Mouse (Mus musculus): Measurements from ENCODE around the gene Nudt19. TPM values are rescaled to one million over a fixed set of nuclear protein-coding genes. Genes with fewer than 3 reads are reported as not detected.

Nudt19 gene
- polyA plus RNA-seq (2014; fragmentation: Illumina TruSeq; extraction: RNeasy Lipid Tissue Mini Kit (QIAGEN cat#74804); ENCODE audit: insufficient read depth, low read depth, low replicate concordance), result 28.6 TPM

GRCm38 (mm10) chr7:35556205-35556603, at the start of gene Nudt19:
Gene Nudt19, minus strand, starts transcription at chr7:35556304.

GRCm38 (mm10) chr7:35586055-35586905, 30.2 kb upstream of the Nudt19 start, which contains the start of gene Ankrd27:
Gene Ankrd27, plus strand, starts transcription at chr7:35586244.

GRCm38 (mm10) chr7:35585191-35586054, 29.3 kb upstream of the Nudt19 start, which contains the start of gene Rgs9bp:
Gene Rgs9bp, minus strand, starts transcription at chr7:35585582.

GRCm38 (mm10) chr7:35537562-35537961, 18.5 kb downstream of the Nudt19 start, which contains the start of gene Tdrd12:
Gene Tdrd12, minus strand, starts transcription at chr7:35537745.

Other genes with a start within 250 kb of the Nudt19 start
- 5.9 TPM for gene Gpatch1, start 237.9 kb downstream of the Nudt19 start, polyA plus RNA-seq (2014; fragmentation: Illumina TruSeq; extraction: RNeasy Lipid Tissue Mini Kit (QIAGEN cat#74804); ENCODE audit: insufficient read depth, low read depth, low replicate concordance)
- 6.3 TPM for gene Rhpn2, start 222.1 kb downstream of the Nudt19 start, polyA plus RNA-seq (2014; fragmentation: Illumina TruSeq; extraction: RNeasy Lipid Tissue Mini Kit (QIAGEN cat#74804); ENCODE audit: insufficient read depth, low read depth, low replicate concordance)
- 4.6 TPM for gene Faap24, start 159.5 kb downstream of the Nudt19 start, polyA plus RNA-seq (2014; fragmentation: Illumina TruSeq; extraction: RNeasy Lipid Tissue Mini Kit (QIAGEN cat#74804); ENCODE audit: insufficient read depth, low read depth, low replicate concordance)
- 11.2 TPM for gene Cep89, start 159.3 kb downstream of the Nudt19 start, polyA plus RNA-seq (2014; fragmentation: Illumina TruSeq; extraction: RNeasy Lipid Tissue Mini Kit (QIAGEN cat#74804); ENCODE audit: insufficient read depth, low read depth, low replicate concordance)
- not detected for gene Slc7a9, start 107.5 kb downstream of the Nudt19 start, polyA plus RNA-seq (2014; fragmentation: Illumina TruSeq; extraction: RNeasy Lipid Tissue Mini Kit (QIAGEN cat#74804); ENCODE audit: insufficient read depth, low read depth, low replicate concordance)
- gene Tdrd12, start 18.6 kb downstream of the Nudt19 start, polyA plus RNA-seq (2014; fragmentation: Illumina TruSeq; extraction: RNeasy Lipid Tissue Mini Kit (QIAGEN cat#74804); ENCODE audit: insufficient read depth, low read depth, low replicate concordance), result not detected
- 0.03 TPM for gene Rgs9bp, start 29.3 kb upstream of the Nudt19 start, polyA plus RNA-seq (2014; fragmentation: Illumina TruSeq; extraction: RNeasy Lipid Tissue Mini Kit (QIAGEN cat#74804); ENCODE audit: insufficient read depth, low read depth, low replicate concordance)
- gene Ankrd27, start 29.9 kb upstream of the Nudt19 start, polyA plus RNA-seq (2014; fragmentation: Illumina TruSeq; extraction: RNeasy Lipid Tissue Mini Kit (QIAGEN cat#74804); ENCODE audit: insufficient read depth, low read depth, low replicate concordance), result 11.8 TPM
- gene Pdcd5, start 91.2 kb upstream of the Nudt19 start, polyA plus RNA-seq (2014; fragmentation: Illumina TruSeq; extraction: RNeasy Lipid Tissue Mini Kit (QIAGEN cat#74804); ENCODE audit: insufficient read depth, low read depth, low replicate concordance), result 105 TPM
- 3.2 TPM for gene Dpy19l3, start 198.2 kb upstream of the Nudt19 start, polyA plus RNA-seq (2014; fragmentation: Illumina TruSeq; extraction: RNeasy Lipid Tissue Mini Kit (QIAGEN cat#74804); ENCODE audit: insufficient read depth, low read depth, low replicate concordance)
- gene Zfp507, start 246.7 kb upstream of the Nudt19 start, polyA plus RNA-seq (2014; fragmentation: Illumina TruSeq; extraction: RNeasy Lipid Tissue Mini Kit (QIAGEN cat#74804); ENCODE audit: insufficient read depth, low read depth, low replicate concordance), result 2.6 TPM